Mouse (Mus musculus): Measurements from ENCODE around the gene Wdr25.

GRCm38 (mm10) chr12:108905620-108906302 is 12.3 kb downstream of the Wdr25 start:
- TF ChIP-seq CTCF (IDR thresholded peaks at IDR 0.05; ENCODE audit: control insufficient read depth, insufficient read depth, low read length), result no peak
- TF ChIP-seq POLR2A (IDR thresholded peaks at IDR 0.05; ENCODE audit: borderline replicate concordance, control insufficient read depth, low read depth, low read length), result no peak

Data from bone marrow, adult 2 months (tissue).